ENCODE assay signal across 9 mouse cellular contexts in genomic region chr15:36708471-36708870, GRCm38 (mm10).
DNase-seq lines count a peak whose midpoint lies in the region; ATAC-seq and TF ChIP-seq lines count a peak whose summit lies in the region.
"Had no signal": no experiment of that assay in that cellular context is flagged by ENCODE, and none has a peak within 500 bp of the region (broad histone marks: within the 10 kb centered on the region; RNA-seq: fewer than 3 reads in every experiment).

No protein-coding gene starts in this region.

- no peak for TF ChIP-seq EP300 in heart, postnatal 0 days (IDR thresholded peaks at IDR 0.05; ENCODE audit: low read depth)
- TF ChIP-seq EP300 in liver, embryonic 14.5 days (IDR thresholded peaks at IDR 0.05; ENCODE audit: low read depth): no peak

- H3K9me3 ChIP-seq in embryonic facial prominence, embryonic 14.5 days (ENCODE audit: control insufficient read depth, low read length): no peaks in the 10 kb centered on the region
- H3K9me3 ChIP-seq in heart, postnatal 0 days (replicated peaks; ENCODE audit: control insufficient read depth, low read length): no peaks in the 10 kb centered on the region
- no peaks in the 10 kb centered on the region for H3K9me3 ChIP-seq in liver, embryonic 14.5 days (ENCODE audit: control insufficient read depth, low read length)
- H3K9me3 ChIP-seq: embryonic facial prominence, embryonic 13.5 days had no signal

- no peak; the same call in 1 of the 2 replicates for ATAC-seq in embryonic facial prominence, embryonic 14.5 days (ENCODE audit: low read depth)
- ATAC-seq in heart, postnatal 0 days (ENCODE audit: insufficient read depth, low read depth): no peak
- ATAC-seq in liver, embryonic 14.5 days (ENCODE audit: insufficient read depth): peak; percentile 51; the same call in 1 of the 2 replicates
- peak; percentile 90 for ATAC-seq in neutrophil, adult 5-6 weeks (ENCODE audit: extremely low read depth, insufficient number of reproducible peaks, low FRiP score, poor library complexity, severe bottlenecking)

- H3K79me2 ChIP-seq in C2C12 (ENCODE audit: control insufficient read depth, insufficient read depth): no peaks in the 10 kb centered on the region

- WGBS in embryonic facial prominence, embryonic 14.5 days: 22% methylated on average over 3 of the region's 3 CpGs
- 18% methylated on average over 3 of the region's 3 CpGs for WGBS in heart, postnatal 0 days
- 2% methylated on average over 3 of the region's 3 CpGs for WGBS in liver, embryonic 14.5 days (ENCODE audit: insufficient replicate concordance)

- H3K9ac ChIP-seq in embryonic facial prominence, embryonic 14.5 days (ENCODE audit: low read depth, low read length): no peak overlapping the region
- no peak overlapping the region for H3K9ac ChIP-seq in heart, postnatal 0 days (replicated peaks; ENCODE audit: low read depth, low read length)
- no peak overlapping the region for H3K9ac ChIP-seq in liver, embryonic 14.5 days (replicated peaks)
- H3K9ac ChIP-seq: embryonic facial prominence, embryonic 13.5 days had no signal

- no peak overlapping the region for H3K27ac ChIP-seq in embryonic facial prominence, embryonic 14.5 days (replicated peaks; ENCODE audit: low read depth, low read length)
- H3K27ac ChIP-seq in heart, postnatal 0 days (ENCODE audit: low read depth): no peak overlapping the region
- no peak overlapping the region for H3K27ac ChIP-seq in liver, embryonic 14.5 days
- H3K27ac ChIP-seq: embryonic facial prominence, embryonic 13.5 days had no signal

- no peak overlapping the region for H3K4me3 ChIP-seq in C2C12 (ENCODE audit: insufficient read depth, poor library complexity, severe bottlenecking)
- no peak overlapping the region for H3K4me3 ChIP-seq in embryonic facial prominence, embryonic 14.5 days (ENCODE audit: low read depth, low read length)
- H3K4me3 ChIP-seq in heart, postnatal 0 days (ENCODE audit: low read depth, low read length): no peak overlapping the region
- no peak overlapping the region for H3K4me3 ChIP-seq in liver, embryonic 14.5 days (ENCODE audit: insufficient read depth in 1 of 2, low read depth in 2 of 2, low read length in 2 of 2)
- H3K4me3 ChIP-seq: embryonic facial prominence, embryonic 13.5 days had no signal

- no peak overlapping the region for H3ac ChIP-seq in C2C12 (ENCODE audit: control insufficient read depth, insufficient read length, low read depth)

- H3K4me1 ChIP-seq in embryonic facial prominence, embryonic 14.5 days (ENCODE audit: control insufficient read depth, insufficient read depth, low read length): no peaks in the 10 kb centered on the region
- H3K4me1 ChIP-seq in heart, postnatal 0 days (ENCODE audit: control insufficient read depth, insufficient read depth): no peaks in the 10 kb centered on the region
- H3K4me1 ChIP-seq in liver, embryonic 14.5 days (replicated peaks; ENCODE audit: control insufficient read depth in 2 of 2, insufficient read depth in 2 of 2, low read length in 1 of 2): peaks cover 0 to 4% of the 10 kb centered on the region in 2 experiments; a peak in 2 of 4 replicates
- H3K4me1 ChIP-seq: embryonic facial prominence, embryonic 13.5 days had no signal

- H3K79me3 ChIP-seq in C2C12 (ENCODE audit: low read depth): no peaks in the 10 kb centered on the region

- peak; percentile 87 for TF ChIP-seq CTCF in C2C12 (IDR thresholded peaks at IDR 0.05; ENCODE audit: control insufficient read depth, insufficient read depth, insufficient read length)
- TF ChIP-seq CTCF in heart, postnatal 0 days (IDR thresholded peaks at IDR 0.05; ENCODE audit: low read depth): peak; percentile 93
- TF ChIP-seq CTCF in liver, embryonic 14.5 days (IDR thresholded peaks at IDR 0.05; ENCODE audit: low read depth): peak; percentile 99

- H3K36me3 ChIP-seq in C2C12 (ENCODE audit: control insufficient read depth, insufficient read depth): no peaks in the 10 kb centered on the region
- no peaks in the 10 kb centered on the region for H3K36me3 ChIP-seq in embryonic facial prominence, embryonic 14.5 days (ENCODE audit: control insufficient read depth, insufficient read depth, low read length)
- H3K36me3 ChIP-seq in heart, postnatal 0 days (replicated peaks; ENCODE audit: control insufficient read depth, insufficient read depth, low read length): no peaks in the 10 kb centered on the region
- H3K36me3 ChIP-seq in liver, embryonic 14.5 days (replicated peaks; ENCODE audit: control insufficient read depth, insufficient read depth, low read depth): no peaks in the 10 kb centered on the region
- H3K36me3 ChIP-seq: embryonic facial prominence, embryonic 13.5 days had no signal

- no peak overlapping the region for H3K4me2 ChIP-seq in embryonic facial prominence, embryonic 14.5 days (ENCODE audit: low read depth, low read length)
- H3K4me2 ChIP-seq in heart, postnatal 0 days (ENCODE audit: low read depth, low read length): no peak overlapping the region
- H3K4me2 ChIP-seq in liver, embryonic 14.5 days (ENCODE audit: low read depth): no peak overlapping the region
- H3K4me2 ChIP-seq: embryonic facial prominence, embryonic 13.5 days had no signal

- peak; percentile 81 for DNase-seq in adrenal gland, postnatal 25 days
- DNase-seq in embryonic facial prominence, embryonic 14.5 days (ENCODE audit: low spot score): peak; percentile 70
- no peak for DNase-seq in heart, postnatal 0 days (ENCODE audit: low spot score)
- peak; percentile 89 for DNase-seq in kidney, postnatal 10 days
- peak; percentile 65 to 75 (median 71) for DNase-seq in liver, embryonic 14.5 days (ENCODE audit: low read depth in 3 of 3, low spot score in 3 of 3)
- DNase-seq in thymus, postnatal 10 days (ENCODE audit: low spot score in 2 of 2): peak; percentile 77 to 91

- no peaks in the 10 kb centered on the region for H3K27me3 ChIP-seq in C2C12 (ENCODE audit: control insufficient read depth, insufficient read depth, insufficient read length)
- no peaks in the 10 kb centered on the region for H3K27me3 ChIP-seq in embryonic facial prominence, embryonic 14.5 days (replicated peaks; ENCODE audit: control insufficient read depth, insufficient read depth, low read length)
- no peaks in the 10 kb centered on the region for H3K27me3 ChIP-seq in heart, postnatal 0 days (ENCODE audit: control insufficient read depth, insufficient read depth, low read length)
- H3K27me3 ChIP-seq in liver, embryonic 14.5 days (ENCODE audit: control insufficient read depth, insufficient read depth, low read length): no peaks in the 10 kb centered on the region
- H3K27me3 ChIP-seq: embryonic facial prominence, embryonic 13.5 days had no signal

TF ChIP-seq in C2C12, 6 proteins besides CTCF, POLR2A, EP300 and RAD21:
- no peak for TF ChIP-seq USF1 (IDR thresholded peaks at IDR 0.05; ENCODE audit: low read depth)
- TF ChIP-seq MYOD1 (IDR thresholded peaks at IDR 0.05; ENCODE audit: control insufficient read depth, insufficient read length, low read depth): no peak
- TF ChIP-seq MYOG (IDR thresholded peaks at IDR 0.05; ENCODE audit: control insufficient read depth, extremely low read depth, insufficient read length): no peak
- TF ChIP-seq MAX (IDR thresholded peaks at IDR 0.05): no peak
- TF ChIP-seq FOSL1 (IDR thresholded peaks at IDR 0.05; ENCODE audit: insufficient read depth, low read length, poor library complexity, severe bottlenecking): no peak
TF ChIP-seq in C2C12: peak in this region for 0.

Comparison
In these comparisons a context has a peak if more than half of its experiments do, and no peak if none do; other contexts are left out.
1. ATAC-seq: peak in liver, embryonic 14.5 days (single experiment) and neutrophil, adult 5-6 weeks (single experiment); none in embryonic facial prominence, embryonic 14.5 days (single experiment) and heart, postnatal 0 days (single experiment).
2. Peak in every context shown above with its lines, with median percentiles within 50 percentile points of each other: CTCF ChIP-seq.